Mouse (Mus musculus) ES-Bruce4 (cell line): ENCODE data around the gene Xpnpep3.

Experiments
- CTCF ChIP-seq: IDR thresholded peaks from one replicate; pipeline ENCODE4 v1.8.1; 2011; ENCODE audit warnings: low read depth, low read length
- EP300 ChIP-seq: IDR thresholded peaks from 2 replicates; pipeline ENCODE4 v1.6.1; 2011; ENCODE audit warnings: low read depth, low read length; ENCODE audit not compliant: insufficient read depth

GRCm38 (mm10) chr15:81355146-81355761, 44.7 kb upstream of the Xpnpep3 start:
- TF ChIP-seq CTCF (no peak), EP300 (no peak)
